Mouse (Mus musculus): ENCODE data around the gene Ckap5.

- no peak for TF ChIP-seq POLR2A (IDR thresholded peaks at IDR 0.05; ENCODE audit: borderline replicate concordance, low read depth, low read length)
- no peak for TF ChIP-seq CTCF (IDR thresholded peaks at IDR 0.05; ENCODE audit: low read depth, low read length)
These were observed 41.9 kb upstream of the Ckap5 start for GRCm38 (mm10) chr2:91484698-91485097.

Data from bone marrow macrophage, adult 2 months (primary cell).